Mouse (Mus musculus) cerebellum, adult 8-10 months (tissue): Measurements from ENCODE around the gene Cd3e.
"Not testable (repeated sequence)": the region's sequence is repeated elsewhere in the genome, so short reads cannot be mapped to it uniquely, and the experiment has no call there.

ENCODE experiments used
- DNase-seq: peaks from one replicate; pipeline ENCODE4 v3.0.0; 2022

Cd3e gene

DNA sequence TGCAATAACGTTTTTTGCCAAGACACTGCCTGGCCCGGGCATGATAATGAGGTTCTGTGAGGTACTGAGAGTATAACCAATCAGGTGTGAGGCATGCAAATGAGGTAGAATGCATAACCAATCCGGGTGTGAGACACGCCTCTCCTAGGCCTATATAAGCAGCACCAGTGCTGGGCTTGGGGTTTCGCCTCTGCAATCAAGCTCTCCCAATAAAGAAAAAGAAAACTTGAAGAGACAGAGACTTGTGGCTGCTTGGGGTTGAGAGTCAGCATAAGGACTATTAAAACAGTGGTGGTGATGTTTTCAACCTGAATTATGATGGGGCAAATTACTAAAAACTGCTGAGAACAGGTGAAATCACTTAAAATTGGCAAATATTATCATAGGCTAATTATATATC is 41.7 kb downstream of the Cd3e start:
- DNase-seq: not testable (repeated sequence)

DNA sequence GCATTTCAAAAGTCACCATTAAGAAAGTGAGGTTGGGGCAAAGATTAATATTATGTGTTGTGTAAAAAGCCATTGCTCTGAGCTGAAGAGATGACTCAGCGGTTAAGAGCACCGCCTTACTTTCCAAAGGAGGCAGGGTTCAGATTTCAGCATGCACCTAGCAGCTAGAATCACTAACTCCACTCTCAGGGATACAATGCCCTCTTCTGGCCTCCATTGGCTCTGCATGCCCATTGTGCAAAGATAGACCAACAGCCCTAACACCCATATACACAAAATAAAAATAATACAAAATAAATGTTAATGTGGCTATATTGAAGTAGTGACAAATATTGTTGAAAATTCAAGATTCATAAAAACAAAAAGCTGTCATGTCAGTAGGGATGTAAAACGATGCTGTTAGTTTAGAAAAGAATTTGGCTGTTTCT is 42.6 kb downstream of the Cd3e start:
- peak; percentile 81 for DNase-seq

DNA sequence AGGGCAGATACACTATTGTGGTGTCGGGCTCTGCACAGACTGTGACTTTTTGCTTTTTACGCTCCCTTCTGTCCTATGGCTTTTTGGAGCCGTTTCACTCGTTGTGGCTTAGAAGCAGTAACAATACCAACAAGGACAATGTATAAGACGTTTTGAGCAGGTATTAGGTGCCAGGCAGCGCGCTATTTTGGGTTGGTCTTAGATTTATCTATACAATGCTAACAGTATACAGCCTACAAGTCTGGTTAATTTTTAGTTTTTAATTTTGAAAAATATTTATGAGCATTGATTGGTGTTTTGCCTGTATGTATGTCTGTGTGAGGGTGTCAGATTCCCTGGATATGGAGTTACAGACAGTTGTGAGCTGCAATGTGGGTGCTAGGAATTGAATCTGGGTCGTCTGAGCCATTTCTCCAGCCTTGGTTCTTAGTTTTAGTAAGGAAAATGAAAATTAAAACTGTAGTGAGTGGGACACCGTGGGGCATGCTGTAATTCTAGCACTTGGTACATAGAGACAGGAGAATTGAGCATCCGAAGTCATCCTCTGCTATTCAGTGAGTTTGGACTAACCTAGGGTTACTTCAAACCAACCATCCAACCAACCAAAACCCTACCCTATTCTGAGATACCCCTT is 43.5 kb downstream of the Cd3e start:
- no peak for DNase-seq

DNA sequence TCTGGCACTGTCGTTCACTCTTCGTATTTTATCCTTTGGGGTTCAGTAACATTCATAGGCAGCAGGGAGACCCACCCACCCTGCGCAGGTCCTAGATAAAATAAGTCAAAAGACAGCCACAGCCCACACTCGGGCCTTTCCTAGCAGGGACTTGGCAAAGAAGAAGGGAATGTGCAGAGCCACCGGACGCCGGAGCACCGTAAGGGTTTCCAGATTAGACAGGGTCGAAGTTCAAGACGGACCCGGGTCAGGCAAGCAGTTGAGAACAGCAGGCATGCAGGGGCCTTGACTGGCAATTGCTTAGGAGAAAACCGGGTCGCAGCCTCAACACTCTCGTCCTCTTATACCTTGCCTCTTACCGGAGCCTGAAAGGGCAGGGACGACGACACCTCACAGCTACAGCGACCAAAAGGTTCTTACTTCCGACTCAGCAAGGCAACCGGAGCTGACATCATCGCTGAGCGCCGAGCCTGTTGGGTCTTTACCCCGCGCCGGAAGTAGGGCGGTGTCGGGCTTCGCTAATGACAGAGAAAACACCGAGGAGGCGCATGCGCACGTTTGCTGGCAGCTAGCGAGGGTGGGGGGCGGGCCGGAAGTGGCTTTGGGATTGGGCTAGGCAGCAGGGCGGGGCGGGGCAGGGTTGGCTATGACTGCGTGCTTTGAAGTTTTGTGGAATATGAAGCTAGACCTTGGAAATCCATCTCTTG is 44.1 kb downstream of the Cd3e start, which contains the start of gene Ube4a:
Gene Ube4a (minus strand): TSS at position 475 of the 707 bp plus-strand sequence.
- DNase-seq: peak; percentile 99

DNA sequence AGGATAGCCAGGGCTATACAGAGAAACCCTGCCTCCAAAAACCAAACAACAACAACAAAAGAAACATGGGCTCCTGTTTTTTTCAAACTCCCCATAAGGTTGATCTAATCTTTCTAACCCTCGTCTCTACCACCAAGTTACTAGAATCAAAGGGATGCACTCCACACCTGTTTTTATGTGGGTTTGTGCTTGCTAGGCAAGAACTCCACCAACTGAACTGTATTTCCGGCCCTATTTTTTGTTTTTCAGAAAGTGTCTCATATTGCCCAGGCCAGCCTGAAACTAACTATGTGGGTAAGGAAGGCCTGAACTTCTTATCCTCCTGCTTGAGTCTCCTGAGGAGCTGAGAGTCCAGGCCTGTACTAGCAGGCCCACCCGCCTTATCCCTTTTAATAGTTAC is 55.0 kb downstream of the Cd3e start:
- no peak for DNase-seq
